Mouse (Mus musculus) olfactory bulb, adult 2 months (tissue): ENCODE results near the gene Slc9a6.

Source experiments
- CTCF ChIP-seq: fragments of 200-500 bp; IDR thresholded peaks from 2 replicates; pipeline ENCODE4 v1.5.1; 2012; ENCODE audit warnings: low read depth, mild to moderate bottlenecking, low read length, moderate library complexity; ENCODE audit not compliant: insufficient read depth
- POLR2A ChIP-seq: fragments of 200-500 bp; IDR thresholded peaks from 2 replicates; pipeline ENCODE4 v1.6.1; 2012; ENCODE audit warnings: mild to moderate bottlenecking, low read depth, low read length, moderate library complexity; ENCODE audit not compliant: insufficient read depth

GRCm38 (mm10) chrX:56610318-56610694, 749 bp downstream of the Slc9a6 start:
- no peak for TF ChIP-seq POLR2A
- no peak for TF ChIP-seq CTCF
